Mouse (Mus musculus): ENCODE results near the gene Pgam1.
"Not testable (repeated sequence)": the region's sequence is repeated elsewhere in the genome, so short reads cannot be mapped to it uniquely, and the experiment has no call there.

The Pgam1 gene

DNA sequence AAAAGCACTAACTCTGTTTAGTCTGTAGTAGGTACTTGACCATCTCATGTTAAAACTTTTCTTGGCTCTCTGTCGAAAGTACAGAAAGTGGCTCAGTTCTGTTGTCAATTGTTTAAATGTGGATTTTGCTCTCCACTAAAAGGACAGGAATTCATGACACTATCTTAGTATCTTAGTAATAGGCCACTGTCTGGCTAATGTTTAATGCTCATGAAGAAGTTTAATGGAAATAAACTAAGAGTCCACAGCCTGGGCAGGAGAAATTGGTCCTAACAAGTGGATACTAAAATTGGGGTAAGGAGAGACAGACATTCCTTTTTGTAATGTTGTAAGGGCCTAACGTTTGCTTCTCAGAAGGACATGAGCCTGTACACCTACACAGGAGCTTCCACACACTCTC, 1.3 kb upstream of the Pgam1 start:
- no peak for DNase-seq (ENCODE audit: low spot score in 2 of 2)

- peak in 1 of 2 experiments; percentile 39 for DNase-seq (ENCODE audit: low spot score in 2 of 2)
Measured at GRCm38 (mm10) chr19:41912121-41913080, 678 bp downstream of the Pgam1 start.

DNA sequence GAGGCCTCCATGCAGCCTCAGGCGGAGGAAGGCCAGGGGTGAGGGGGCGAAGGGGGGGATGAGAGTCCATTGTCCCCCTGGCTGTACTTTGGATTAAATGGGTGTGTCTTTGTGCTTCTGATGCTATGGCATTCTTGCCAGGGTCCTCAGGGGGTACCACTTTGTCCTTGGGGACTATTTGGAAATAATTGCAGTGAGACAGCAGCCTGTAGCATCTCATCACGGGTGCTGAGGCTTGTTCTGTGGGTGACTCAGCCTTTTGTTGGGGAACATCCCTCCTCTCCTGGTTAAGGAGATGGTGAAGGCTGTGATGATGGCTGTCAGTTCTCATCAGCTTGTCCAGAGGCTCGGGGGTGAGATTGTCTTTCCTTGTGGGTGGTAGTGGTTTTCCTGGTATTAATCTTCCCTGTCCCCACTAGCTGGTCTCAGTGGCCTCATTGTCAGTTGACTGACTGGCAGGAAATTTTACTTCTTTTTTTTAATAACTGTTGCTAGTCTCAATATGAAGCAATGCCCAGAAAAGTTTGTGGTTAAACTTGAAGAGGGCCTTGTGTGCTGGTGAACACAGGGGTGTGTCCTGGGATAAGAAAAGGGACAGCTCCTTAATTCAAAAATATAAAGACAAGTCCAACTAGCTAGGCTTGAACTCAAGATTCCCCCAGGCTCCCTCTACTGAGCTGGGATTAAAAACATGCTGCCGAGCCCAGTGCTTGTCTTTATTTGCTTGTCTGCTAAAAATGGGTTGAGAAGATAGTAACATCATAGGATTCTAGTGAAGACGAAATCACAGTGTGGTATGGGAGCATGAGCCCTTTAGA, 2.3 kb downstream of the Pgam1 start:
- DNase-seq (ENCODE audit: low spot score in 2 of 2) = no peak

- not testable (repeated sequence) for DNase-seq (ENCODE audit: low spot score in 2 of 2)
Measured at GRCm38 (mm10) chr19:41914592-41914882, 2.8 kb downstream of the Pgam1 start.

DNA sequence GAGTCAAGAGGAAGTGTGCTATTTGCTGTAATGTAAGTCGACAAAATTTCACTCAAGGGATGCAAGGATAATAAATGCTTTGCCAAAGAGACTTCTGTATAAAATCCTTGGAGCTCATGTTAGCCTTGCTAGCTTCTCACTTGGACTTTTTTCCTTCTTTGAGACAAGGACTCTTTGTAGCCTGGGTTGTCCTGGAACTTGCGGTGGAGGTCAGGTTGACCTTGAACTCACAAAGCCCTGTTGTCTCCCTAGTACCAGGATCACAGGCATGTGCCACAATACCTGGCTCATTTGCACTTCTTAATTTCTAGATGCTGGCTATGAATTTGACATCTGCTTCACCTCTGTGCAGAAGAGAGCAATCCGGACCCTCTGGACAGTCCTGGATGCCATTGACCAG, 3.6 kb downstream of the Pgam1 start:
- no peak for DNase-seq (ENCODE audit: low spot score in 2 of 2)

- DNase-seq (ENCODE audit: low spot score in 2 of 2) = no peak
Measured at GRCm38 (mm10) chr19:41916853-41917252, 5.1 kb downstream of the Pgam1 start.

DNA sequence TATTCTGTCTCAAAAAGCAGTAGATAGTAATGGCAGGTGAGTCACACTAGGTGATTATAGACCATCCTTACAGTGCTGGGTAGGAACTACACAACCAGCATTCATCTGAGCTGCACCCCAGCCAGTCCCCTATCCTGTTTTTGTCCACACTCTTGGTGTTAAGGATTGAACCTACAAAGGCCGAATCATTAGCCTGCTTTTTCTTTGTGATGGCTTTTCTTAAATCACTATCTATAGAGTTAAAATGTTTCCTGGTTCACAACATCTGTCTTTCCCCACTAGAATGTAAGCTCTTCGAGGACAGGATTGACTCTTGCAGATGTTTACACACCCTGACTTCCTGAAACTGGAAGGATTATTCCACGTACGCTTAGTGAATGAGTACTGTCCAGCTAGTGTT, 7.7 kb downstream of the Pgam1 start:
- DNase-seq (ENCODE audit: low spot score in 2 of 2) = no peak

DNA sequence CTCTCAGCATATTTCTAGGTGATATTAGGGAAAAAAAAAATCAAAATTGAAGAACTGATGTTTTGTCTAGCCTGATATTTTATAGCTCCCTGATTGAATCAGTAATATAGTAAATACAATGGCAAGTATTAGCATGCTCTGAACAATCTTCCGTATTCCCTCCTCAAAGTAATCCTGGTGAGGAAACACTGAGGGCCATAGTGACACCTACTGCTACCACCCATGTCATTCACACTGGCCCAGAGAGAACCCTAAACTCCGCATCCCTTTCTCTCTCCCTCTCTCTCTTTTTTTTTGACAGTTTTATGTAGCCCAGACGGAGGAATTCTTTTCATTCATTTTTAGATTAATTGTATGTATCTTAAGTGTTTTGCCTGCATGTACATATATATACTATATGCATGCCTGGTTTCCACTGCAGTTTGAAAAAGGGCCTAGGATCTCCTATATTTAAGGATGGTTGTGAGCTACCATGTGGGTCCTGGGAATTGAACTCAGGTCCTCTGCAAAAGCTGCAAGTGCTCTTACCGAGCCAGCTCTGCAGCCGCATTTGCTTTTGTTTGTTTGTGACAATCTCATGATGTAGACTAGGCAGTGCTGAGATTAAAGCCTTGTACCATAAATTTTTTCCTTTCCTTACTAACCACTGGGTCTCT, 8.8 kb downstream of the Pgam1 start:
- DNase-seq (ENCODE audit: low spot score in 2 of 2) = no peak

- no peak for DNase-seq (ENCODE audit: low spot score in 2 of 2)
Measured at GRCm38 (mm10) chr19:41932686-41933085, 21.0 kb downstream of the Pgam1 start.

DNA sequence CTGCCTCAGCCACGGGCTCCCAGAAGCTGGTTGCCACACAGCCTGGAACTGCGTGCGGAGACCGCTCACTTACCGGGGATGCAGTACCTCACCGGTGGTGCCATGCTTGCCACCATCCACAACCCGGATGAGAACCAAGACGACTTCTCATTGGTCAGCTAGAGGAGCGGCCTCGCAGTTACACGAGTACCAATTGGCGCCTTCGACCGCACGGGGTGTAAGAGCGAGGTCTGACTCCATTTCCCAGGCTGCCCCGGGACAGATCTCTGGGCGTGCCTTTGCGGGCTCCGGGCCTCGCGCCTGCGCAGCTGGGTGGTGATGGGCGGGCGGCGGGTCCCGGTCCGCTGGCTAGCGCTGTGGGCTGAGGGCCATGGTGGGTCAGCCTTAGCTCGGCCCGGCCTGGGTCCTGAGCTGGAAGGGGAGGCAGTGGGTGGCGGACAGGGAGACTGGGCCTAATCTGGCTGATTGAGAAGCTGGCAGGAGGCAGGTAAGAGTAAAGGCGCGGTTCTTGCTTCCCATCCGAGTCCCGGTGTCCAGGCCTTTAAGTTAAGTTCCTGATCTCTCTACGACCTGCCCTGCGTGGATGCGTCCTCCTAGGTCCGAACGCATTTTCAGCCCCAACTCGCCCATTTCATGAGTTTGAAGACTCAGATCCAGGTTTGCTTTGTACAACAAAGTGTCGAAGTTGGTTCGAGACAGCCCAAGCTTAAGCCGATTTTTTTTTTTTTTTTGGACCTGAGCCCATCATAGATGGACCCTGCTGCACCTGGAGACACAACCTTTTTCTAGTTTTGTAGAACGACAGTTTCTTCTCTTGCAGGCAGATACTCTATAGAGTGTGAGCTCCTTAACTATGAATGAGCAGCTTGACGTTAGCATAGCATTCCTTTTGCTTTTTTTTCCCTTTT, 21.7 kb downstream of the Pgam1 start, which contains the start of the genes Exosc1 and Zdhhc16:
Exosc1 (minus strand) TSS at position 245 of the 908 bp plus-strand sequence.
Zdhhc16 (plus strand) TSS at position 302 of the 908 bp plus-strand sequence.
- peak; percentile 99 for DNase-seq (ENCODE audit: low spot score in 2 of 2)

GRCm38 (mm10) chr19:41934124-41934523, 22.4 kb downstream of the Pgam1 start:
- no peak for DNase-seq (ENCODE audit: low spot score in 2 of 2)

DNA sequence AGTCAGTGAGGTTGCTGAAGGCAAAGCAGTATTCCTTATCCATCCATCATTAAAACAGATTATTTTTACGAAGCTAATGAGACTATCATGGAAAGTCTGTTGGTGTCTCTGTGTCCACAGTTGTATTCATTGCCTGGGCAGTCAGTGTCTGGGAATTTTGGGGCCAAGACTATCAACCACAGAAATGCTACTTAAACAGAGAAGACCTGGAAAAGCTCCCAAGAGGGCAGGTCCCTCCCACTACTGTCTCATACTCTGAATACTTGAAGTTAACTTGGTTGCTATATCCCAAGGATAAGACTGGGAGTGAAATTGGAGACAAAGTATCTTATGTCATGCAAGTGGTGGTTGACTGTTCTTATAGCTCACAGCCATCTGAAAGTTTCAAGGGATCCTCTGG, 24.2 kb downstream of the Pgam1 start:
- DNase-seq (ENCODE audit: low spot score in 2 of 2) = no peak

DNA sequence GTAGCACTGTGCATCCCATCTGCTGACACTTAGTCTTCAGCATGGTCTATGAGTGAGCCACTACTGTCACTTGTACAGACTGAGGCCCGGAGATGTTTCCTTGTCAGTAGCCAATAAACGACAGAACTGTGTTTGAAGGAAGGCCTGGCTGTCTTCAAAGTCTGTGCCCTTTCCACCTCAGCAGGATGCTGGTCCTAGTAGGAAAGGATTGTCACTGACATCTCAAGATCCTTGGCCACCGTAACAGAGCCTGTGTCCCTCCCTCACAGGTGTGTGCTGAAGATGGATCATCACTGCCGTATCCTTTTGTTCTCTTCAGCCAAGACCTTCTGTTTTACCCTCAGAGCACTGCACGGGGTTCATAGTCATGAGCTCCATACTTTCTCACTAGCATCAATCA, 26.8 kb downstream of the Pgam1 start:
- DNase-seq (ENCODE audit: low spot score in 2 of 2) = no peak

- DNase-seq (ENCODE audit: low spot score in 2 of 2) = no peak
Measured at GRCm38 (mm10) chr19:41943841-41944240, 32.1 kb downstream of the Pgam1 start.

DNA sequence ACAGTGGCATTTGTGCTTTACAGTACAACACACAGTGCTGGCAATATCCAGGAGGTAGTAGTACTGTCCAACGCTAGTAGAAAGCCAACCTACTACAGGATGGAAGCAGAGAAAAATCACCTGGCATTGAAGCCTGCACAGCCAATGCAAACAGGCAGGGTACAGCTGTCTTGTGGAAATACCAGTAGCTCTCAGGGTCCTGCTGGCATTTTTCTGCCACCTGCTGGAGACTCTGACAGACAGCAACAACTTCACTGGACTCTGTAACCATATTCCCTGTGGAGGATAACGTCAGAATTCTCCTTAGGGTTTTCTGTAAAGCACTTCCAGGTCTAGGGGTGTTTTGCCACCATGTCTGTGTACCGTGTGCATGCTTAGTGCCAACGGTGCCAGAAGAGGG, 40.6 kb downstream of the Pgam1 start:
- DNase-seq (ENCODE audit: low spot score in 2 of 2) = no peak

- DNase-seq (ENCODE audit: low spot score in 2 of 2) = peak in 1 of 2 experiments; percentile 20
Measured at GRCm38 (mm10) chr19:41953574-41953973, 41.9 kb downstream of the Pgam1 start.

Measured in right cerebral cortex, postnatal 36 days (tissue).